ENCODE assay signal across 21 mouse cellular contexts in genomic region chr12:13216501-13217103, GRCm38 (mm10). TPM values are rescaled to one million over a fixed set of nuclear protein-coding genes. Genes with fewer than 3 reads are reported as not detected.
A peak's percentile ranks its signal among the peaks of the same experiment; 100 is the strongest.
DNase-seq lines count a peak whose midpoint lies in the region; ATAC-seq and TF ChIP-seq lines count a peak whose summit lies in the region.
"Had no signal": no experiment of that assay in that cellular context is flagged by ENCODE, and none has a peak within 500 bp of the region (broad histone marks: within the 10 kb centered on the region; RNA-seq: fewer than 3 reads in every experiment).

No protein-coding gene starts in this region.

- intact Hi-C loops in heart, postnatal 10 days (cut with DNase I): loop anchor here (5.0 kb wide), 1 partner anchor 434 kb away; no protein-coding TSS in a partner anchor

- peak; percentile 45 for DNase-seq in heart, adult 11 months
- DNase-seq in heart, postnatal 10 days: no peak
- no peak for DNase-seq in kidney, adult 8-10 months
- peak; percentile 7 for DNase-seq in adipocyte (ENCODE audit: low spot score)
- DNase-seq in cerebellum, adult 9-10 months: no peak
- DNase-seq in frontal cortex, postnatal 10 days (ENCODE audit: low spot score in 2 of 2): no peak
- DNase-seq: adrenal gland, postnatal 36 days; cerebellum, adult 11-12 months; cerebellum, postnatal 14 days; layer of hippocampus, adult 9-11 months; lung, postnatal 14 days; spleen, adult 18-20 months; thymus, postnatal 25 days had no signal

- H3K27ac ChIP-seq in kidney, embryonic 15.5 days: peak overlapping the region; percentile 77
- peak overlapping the region; percentile 91 for H3K27ac ChIP-seq in intestine, postnatal 0 days (ENCODE audit: low read depth, low read length)
- H3K27ac ChIP-seq: forebrain, embryonic 10.5 days; hindbrain, embryonic 10.5 days; hindbrain, postnatal 0 days; left cerebral cortex, adult 2 months; liver, embryonic 15.5 days; midbrain, embryonic 12.5 days had no signal

- H3K27me3 ChIP-seq in kidney, embryonic 15.5 days: no peaks in the 10 kb centered on the region
- no peaks in the 10 kb centered on the region for H3K27me3 ChIP-seq in intestine, postnatal 0 days (replicated peaks; ENCODE audit: control insufficient read depth, insufficient read depth, low read length)
- H3K27me3 ChIP-seq: liver, embryonic 15.5 days; midbrain, embryonic 12.5 days had no signal

- H3K9me3 ChIP-seq in kidney, embryonic 15.5 days (replicated peaks): no peaks in the 10 kb centered on the region
- H3K9me3 ChIP-seq in intestine, postnatal 0 days (ENCODE audit: control insufficient read depth): no peaks in the 10 kb centered on the region
- H3K9me3 ChIP-seq: forebrain, embryonic 10.5 days; hindbrain, embryonic 10.5 days; liver, embryonic 15.5 days; midbrain, embryonic 12.5 days had no signal

- H3K4me2 ChIP-seq in kidney, embryonic 15.5 days: no peak overlapping the region
- peak overlapping the region; percentile 54 for H3K4me2 ChIP-seq in intestine, postnatal 0 days (replicated peaks; ENCODE audit: low read depth)
- H3K4me2 ChIP-seq: liver, embryonic 15.5 days; midbrain, embryonic 12.5 days had no signal

- no peak overlapping the region for H3K9ac ChIP-seq in kidney, embryonic 15.5 days
- 0 out of 2 replicates have a peak overlapping the region, but pooled peaks have one; percentile 11 for H3K9ac ChIP-seq in intestine, postnatal 0 days (ENCODE audit: low read depth, low read length)
- H3K9ac ChIP-seq: liver, embryonic 15.5 days; midbrain, embryonic 12.5 days had no signal

- H3K4me3 ChIP-seq in kidney, embryonic 15.5 days (replicated peaks): no peak overlapping the region
- H3K4me3 ChIP-seq in intestine, postnatal 0 days (ENCODE audit: low read depth, low read length): no peak overlapping the region
- H3K4me3 ChIP-seq: forebrain, embryonic 10.5 days; hindbrain, embryonic 10.5 days; left cerebral cortex, adult 2 months; liver, embryonic 15.5 days; midbrain, embryonic 12.5 days had no signal

- peaks cover 37% of the 10 kb centered on the region for H3K36me3 ChIP-seq in kidney, embryonic 15.5 days
- H3K36me3 ChIP-seq in intestine, postnatal 0 days (ENCODE audit: control insufficient read depth, insufficient read depth): peaks cover 19% of the 10 kb centered on the region

- peaks cover 31% of the 10 kb centered on the region for H3K4me1 ChIP-seq in kidney, embryonic 15.5 days
- peaks cover 3% of the 10 kb centered on the region for H3K4me1 ChIP-seq in intestine, postnatal 0 days (replicated peaks; ENCODE audit: control insufficient read depth, insufficient read depth, low read length)

- WGBS in kidney, embryonic 15.5 days: 53% methylated on average over 5 of the region's 5 CpGs
- 26% methylated on average over 5 of the region's 5 CpGs for WGBS in intestine, postnatal 0 days

- ATAC-seq in kidney, embryonic 15.5 days (replicated peaks; ENCODE audit: low FRiP score): no peak
- peak; percentile 41; the same call in 1 of the 2 replicates for ATAC-seq in intestine, postnatal 0 days
- ATAC-seq: hindbrain, postnatal 0 days had no signal

- no peak for TF ChIP-seq CTCF in intestine, postnatal 0 days (IDR thresholded peaks at IDR 0.05; ENCODE audit: low read depth)

RNA-seq across cellular contexts. Expression of gene Ddx1, which starts 32.4 kb away (rescaled TPM):
- 10 to 100 TPM; 83.0 to 91.4 TPM for total RNA-seq in heart, postnatal 10 days (2021)
- 143 and 158 TPM in 2 replicates for polyA plus RNA-seq in kidney, embryonic 15.5 days (2015; fragmentation: Nextera tagmentation; extraction: Ambion mirVana)
- polyA plus RNA-seq in intestine, postnatal 0 days (2015; fragmentation: Nextera tagmentation; extraction: Ambion mirVana): 47.3 and 50.2 TPM in 2 replicates

RNA-seq across cellular contexts. Expression of gene Nbas, which starts 52.3 kb away (rescaled TPM):
- 10 to 100 TPM; 22.6 to 24.4 TPM for total RNA-seq in heart, postnatal 10 days (2021)
- 11.7 and 14.5 TPM in 2 replicates for polyA plus RNA-seq in kidney, embryonic 15.5 days (2015; fragmentation: Nextera tagmentation; extraction: Ambion mirVana)
- polyA plus RNA-seq in intestine, postnatal 0 days (2015; fragmentation: Nextera tagmentation; extraction: Ambion mirVana): 13.9 TPM in 2 replicates

Comparison
In these comparisons a context has a peak if more than half of its experiments do, and no peak if none do; other contexts are left out.
1. DNase-seq: peak in heart, adult 11 months (single experiment) and adipocyte (single experiment); none in heart, postnatal 10 days (0 of 2), kidney, adult 8-10 months (0 of 2), cerebellum, adult 9-10 months (single experiment) and frontal cortex, postnatal 10 days (0 of 2).